Mouse (Mus musculus): ENCODE data around the gene Gm13420.
"Not testable (repeated sequence)": the region's sequence is repeated elsewhere in the genome, so short reads cannot be mapped to it uniquely, and the experiment has no call there.

The Gm13420 gene

GRCm38 (mm10) chr2:29737209-29737925, 14.1 kb downstream of the Gm13420 start:
- DNase-seq = peak; percentile 93

DNA sequence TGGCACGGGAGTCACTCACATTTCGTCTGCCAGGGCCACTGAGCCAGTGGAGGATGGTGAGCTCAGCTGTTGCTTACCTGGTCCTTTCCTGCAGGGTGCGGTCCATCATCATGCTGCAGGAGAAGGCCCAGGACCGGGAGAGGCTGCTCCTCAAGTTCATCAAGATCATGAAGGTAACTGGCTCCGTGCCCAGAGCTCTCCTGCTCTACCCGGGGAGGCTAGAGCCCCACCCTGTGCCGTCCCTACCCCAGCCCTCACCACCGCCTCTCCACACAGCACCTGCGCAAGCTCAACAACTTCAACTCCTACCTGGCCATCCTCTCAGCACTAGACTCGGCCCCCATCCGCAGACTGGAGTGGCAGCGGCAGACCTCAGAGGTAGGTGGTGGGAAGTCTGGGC, 15.8 kb downstream of the Gm13420 start:
- no peak for DNase-seq

- peak; percentile 90 for DNase-seq
Observed at GRCm38 (mm10) chr2:29733348-29733747, 18.1 kb downstream of the Gm13420 start.

DNA sequence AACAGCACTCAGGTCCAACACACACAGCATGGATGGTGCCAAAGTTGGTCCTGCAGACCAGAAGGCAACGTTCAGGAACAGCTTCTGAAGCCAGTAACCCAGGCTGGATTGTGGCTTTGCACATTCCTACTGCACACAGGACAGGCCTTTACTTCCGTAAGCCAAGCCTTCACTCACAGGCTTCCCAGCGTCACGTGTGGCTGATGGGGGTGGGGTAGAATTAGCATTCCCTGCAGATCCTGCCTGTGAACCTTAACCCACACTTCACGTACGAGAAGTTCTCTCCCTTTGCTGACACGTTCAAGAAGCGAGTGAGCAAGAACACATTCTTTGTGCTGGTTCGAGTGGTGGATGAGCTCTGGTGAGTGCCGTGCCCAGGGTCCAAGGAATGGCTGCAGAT, 18.9 kb downstream of the Gm13420 start:
- DNase-seq = no peak

DNA sequence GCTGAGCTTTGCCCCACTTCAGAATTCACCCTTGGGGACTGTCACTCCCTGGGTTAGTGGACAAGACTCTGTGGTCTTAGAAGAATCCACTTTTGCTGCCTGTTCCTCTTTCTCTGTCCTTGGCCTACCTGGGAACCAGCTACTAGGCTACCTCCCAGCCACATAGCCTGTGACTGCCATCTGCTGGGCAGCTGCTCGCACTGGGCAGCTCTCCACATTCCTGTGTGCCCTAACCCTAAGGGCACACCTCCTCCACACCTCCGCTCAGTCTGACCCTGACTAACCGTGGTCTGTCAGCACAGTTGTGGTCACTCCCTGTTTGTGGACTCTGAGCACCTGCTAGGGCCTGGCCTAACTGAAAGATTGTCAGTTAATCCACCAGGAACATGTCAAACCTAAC, 19.9 kb downstream of the Gm13420 start:
- peak; percentile 92 for DNase-seq

DNA sequence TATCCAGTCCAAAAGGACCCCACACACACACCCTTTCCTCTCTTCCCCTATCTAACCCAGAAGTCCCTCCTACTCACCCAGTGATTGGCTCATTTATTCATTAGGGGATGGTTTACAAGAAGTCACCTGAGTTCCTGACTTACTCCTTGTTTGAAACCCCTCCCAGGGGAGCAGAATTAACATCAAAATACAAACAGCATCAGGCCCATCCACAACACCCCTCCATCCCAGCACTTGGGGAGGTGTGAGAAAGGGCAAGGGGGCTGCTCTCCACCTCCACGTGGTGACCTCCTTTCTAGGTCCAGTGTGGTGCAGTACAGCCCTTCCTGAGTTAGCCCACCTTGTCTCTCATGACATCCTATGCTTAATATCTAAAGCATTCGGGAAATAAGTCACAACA, 22.0 kb downstream of the Gm13420 start:
- DNase-seq = peak; percentile 71

DNA sequence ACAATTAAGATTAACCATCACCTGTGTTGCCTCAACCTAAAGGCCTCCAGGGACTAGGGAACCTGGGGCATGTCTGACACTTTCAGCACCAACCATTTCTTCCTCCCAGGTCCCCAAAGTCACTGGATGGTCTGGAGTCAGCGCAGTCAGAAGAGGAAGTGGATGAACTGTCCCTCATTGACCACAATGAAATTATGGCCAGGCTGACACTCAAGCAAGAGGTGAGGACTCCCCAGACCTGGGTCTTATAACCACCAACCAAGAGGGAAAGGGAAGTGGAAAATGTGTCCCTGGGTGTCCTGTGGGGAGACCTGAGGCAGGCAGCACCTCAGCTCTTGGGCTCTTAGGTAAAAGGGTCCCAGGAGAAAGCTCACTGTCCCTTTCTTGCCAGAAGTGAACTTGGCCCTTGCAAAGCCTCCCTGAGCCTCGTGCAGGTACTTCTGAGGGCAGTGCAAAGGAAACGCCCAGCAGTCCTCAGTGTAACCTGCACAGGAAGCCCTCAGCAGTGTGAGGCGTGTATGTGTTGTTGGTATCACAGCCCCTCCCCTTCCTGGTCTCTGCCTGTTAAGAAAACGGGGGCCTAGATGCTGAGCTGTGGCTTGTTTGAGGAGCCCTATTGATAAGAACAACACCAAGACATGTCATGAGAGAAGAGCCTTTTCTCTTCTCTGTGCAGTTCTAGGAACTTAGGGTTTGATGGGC, 26.7 kb downstream of the Gm13420 start:
- DNase-seq = no peak

DNA sequence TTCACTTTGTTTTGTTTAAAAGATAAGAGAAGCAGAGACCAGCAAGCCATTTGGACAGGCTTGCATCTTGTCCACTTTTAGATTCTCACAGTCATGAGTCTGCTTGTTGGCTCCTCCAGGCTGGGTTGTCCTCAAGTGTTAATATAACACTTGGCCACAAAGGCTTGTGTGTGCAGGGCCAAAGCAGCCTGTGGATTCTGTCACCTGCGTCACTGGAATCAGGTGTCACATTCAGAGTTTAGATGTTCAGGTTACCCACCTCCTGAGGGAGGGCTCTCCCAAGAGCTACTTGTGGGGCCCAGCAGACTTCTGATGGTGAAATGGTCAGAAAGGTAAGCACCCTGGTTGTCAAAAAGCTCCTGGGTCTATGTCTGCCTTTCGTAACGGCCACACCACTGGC, 28.4 kb downstream of the Gm13420 start:
- no peak for DNase-seq

- no peak for DNase-seq
Observed at GRCm38 (mm10) chr2:29718581-29718980, 32.9 kb downstream of the Gm13420 start.

GRCm38 (mm10) chr2:29716691-29717090, 34.8 kb downstream of the Gm13420 start:
- DNase-seq = peak; percentile 94

GRCm38 (mm10) chr2:29716143-29716542, 35.3 kb downstream of the Gm13420 start:
- peak; percentile 73 for DNase-seq

DNA sequence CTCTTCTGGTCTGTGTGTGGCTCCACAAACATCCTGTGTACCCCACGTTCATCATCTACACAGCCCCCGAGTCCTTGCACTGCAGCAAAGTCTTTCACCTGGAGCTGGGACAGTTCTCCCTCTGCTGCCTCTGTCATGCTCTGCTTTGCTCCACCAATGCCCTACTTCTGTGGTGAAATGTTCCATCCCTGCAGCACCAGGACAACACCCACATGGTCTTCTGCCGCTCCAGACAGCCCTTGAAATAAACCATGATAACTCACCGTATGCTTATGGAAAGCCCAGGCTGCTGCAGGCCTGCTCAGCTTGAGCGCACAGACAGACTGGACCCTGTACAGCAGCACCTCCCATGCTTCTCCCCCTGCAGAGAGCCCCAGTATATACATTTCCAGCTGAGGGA, 37.4 kb downstream of the Gm13420 start:
- DNase-seq = peak; percentile 85

DNA sequence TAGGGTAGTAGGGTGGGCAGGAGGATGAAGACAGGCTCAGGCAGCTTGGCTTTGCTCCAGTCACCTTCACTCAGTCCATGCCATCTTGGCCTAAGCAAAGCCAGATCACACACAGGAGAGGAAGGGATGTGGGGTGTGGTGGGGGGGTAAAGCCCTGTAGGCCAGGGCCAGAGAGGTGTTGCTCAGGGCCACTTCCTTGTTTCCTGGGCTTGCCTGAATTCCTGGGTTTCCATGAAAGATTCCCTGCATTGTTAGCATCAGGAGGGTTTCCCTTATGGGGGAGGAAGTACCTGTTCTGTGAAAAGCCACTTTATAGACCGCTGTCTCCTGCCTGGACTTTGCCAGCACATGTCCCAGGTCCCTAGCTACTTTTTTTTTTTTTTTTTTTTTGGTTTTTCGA, 38.0 kb downstream of the Gm13420 start:
- peak; percentile 86 for DNase-seq

DNA sequence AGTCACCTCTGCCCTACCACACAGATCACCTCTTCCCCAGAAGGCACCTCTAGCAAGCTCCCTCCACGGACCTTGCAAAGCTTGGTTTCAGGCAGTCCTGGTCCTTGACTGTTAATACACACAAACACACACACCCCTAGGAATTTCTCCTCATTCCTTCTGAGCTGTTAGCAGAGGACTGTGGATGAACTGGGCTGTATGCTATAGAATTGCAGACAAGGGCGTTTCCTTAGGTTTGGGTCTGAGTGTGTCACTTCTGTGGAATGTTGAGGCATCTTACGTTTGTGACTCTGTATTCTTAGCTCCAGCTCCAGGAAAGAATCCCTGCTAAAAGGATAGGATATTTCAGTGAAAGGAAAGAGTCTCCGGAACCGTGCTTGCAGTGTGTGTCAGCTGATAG, 39.6 kb downstream of the Gm13420 start:
- DNase-seq = no peak

DNA sequence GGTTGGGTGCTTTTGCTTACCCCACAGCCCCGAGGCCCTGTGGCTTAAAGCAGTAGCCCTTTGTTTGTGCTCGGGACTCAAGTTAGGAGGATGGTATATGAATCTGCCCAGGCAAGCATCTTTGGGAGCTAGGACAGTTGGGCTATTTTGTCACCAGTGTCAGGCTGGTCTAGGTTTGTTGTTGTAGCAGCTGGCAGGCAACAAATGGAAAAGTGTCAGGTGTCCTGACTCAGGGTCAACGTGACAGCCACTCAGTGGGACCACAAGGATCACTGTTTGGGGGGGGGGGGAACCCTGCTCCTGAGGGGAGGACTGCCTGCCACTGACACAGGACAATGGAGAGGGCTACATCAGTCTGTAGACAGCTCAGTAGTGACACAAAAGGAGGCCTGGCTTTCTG, 40.4 kb downstream of the Gm13420 start:
- DNase-seq = no peak

- not testable (repeated sequence) for DNase-seq
Observed at GRCm38 (mm10) chr2:29708209-29708608, 43.3 kb downstream of the Gm13420 start.

DNA sequence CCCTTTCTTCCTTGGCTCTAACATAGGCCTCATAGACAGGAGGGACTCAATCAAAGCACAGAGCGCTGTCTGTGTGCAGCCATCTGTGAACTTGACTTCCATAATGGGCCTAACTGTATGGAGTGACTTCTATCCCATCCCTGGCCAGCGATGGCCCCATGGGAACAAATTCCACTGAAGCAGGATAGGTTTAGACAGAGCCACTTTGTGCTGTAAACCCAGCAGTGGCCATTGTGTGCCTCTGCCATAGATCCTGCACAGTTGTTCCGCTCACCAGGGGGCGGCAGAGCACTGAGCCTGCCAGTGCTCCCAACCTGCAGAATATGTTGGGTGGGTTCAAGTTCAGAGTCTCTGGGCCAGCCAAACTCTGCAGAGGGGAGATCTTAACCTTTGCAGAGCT, 43.8 kb downstream of the Gm13420 start:
- no peak for DNase-seq

GRCm38 (mm10) chr2:29706726-29707620, 44.5 kb downstream of the Gm13420 start:
- no peak for DNase-seq

DNA sequence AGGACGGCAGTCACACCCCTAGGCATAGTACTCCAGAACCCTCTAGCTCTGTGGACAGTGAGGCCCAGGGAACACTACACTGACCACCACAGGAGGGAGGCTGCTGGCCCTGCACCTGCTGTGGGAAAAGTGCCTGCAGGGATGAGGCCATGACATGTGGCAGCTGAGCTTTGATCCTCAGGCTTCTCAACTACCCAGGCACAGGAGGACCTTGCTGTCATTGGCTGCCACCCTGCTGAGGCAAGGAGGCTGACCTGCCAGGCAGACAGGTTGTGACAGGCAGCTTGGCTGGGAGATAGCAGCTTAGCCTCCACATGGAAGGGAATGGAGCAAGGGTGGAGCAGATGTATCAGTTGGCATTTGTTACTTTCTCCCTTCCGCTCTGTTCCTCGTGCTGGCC, 46.0 kb downstream of the Gm13420 start:
- DNase-seq = no peak

GRCm38 (mm10) chr2:29703104-29704081, 48.1 kb downstream of the Gm13420 start:
- no peak for DNase-seq

- no peak for DNase-seq
Observed at GRCm38 (mm10) chr2:29702189-29702588, 49.3 kb downstream of the Gm13420 start.

GRCm38 (mm10) chr2:29701393-29701792, 50.1 kb downstream of the Gm13420 start:
- DNase-seq = no peak

Measured in heart, adult 11 months (tissue).